Mouse (Mus musculus) neural tube, embryonic 15.5 days (tissue): Measurements from ENCODE around the gene Sfswap. TPM values are rescaled to one million over a fixed set of nuclear protein-coding genes. Genes with fewer than 3 reads are reported as not detected.

Experiments used
- ATAC-seq: fragments of 200-750 bp; cut with Nextera tagmentation; 2 replicates; pipeline ENCODE4 v1.8.0; 2017; ENCODE audit warnings: mild to moderate bottlenecking, moderate TSS enrichment, moderate library complexity; ENCODE audit not compliant: low FRiP score
- H3K27ac ChIP-seq: fragments of 300-500 bp; sonication (generic); replicated peaks from 2 replicates; pipeline ENCODE4 v1.5.1; 2015; ENCODE audit warnings: mild to moderate bottlenecking, inconsistent platforms
- H3K27me3 ChIP-seq: fragments of 300-500 bp; sonication (generic); replicated peaks from 2 replicates; pipeline ENCODE4 v1.6.1; 2015; ENCODE audit warnings: inconsistent platforms
- H3K36me3 ChIP-seq: fragments of 300-500 bp; sonication (generic); 2 replicates; pipeline ENCODE4 v1.6.1; 2015; ENCODE audit warnings: inconsistent platforms
- H3K4me1 ChIP-seq: fragments of 300-500 bp; sonication (generic); 2 replicates; pipeline ENCODE4 v1.6.1; 2015; ENCODE audit warnings: inconsistent platforms
- H3K4me2 ChIP-seq: fragments of 300-500 bp; sonication (generic); 2 replicates; pipeline ENCODE4 v1.6.1; 2015; ENCODE audit warnings: inconsistent platforms, mild to moderate bottlenecking, moderate library complexity
- H3K4me3 ChIP-seq: fragments of 300-500 bp; sonication (generic); replicated peaks from 2 replicates; pipeline ENCODE4 v1.5.1; 2015; ENCODE audit warnings: mild to moderate bottlenecking, inconsistent platforms
- H3K9ac ChIP-seq: fragments of 300-500 bp; sonication (generic); replicated peaks from 2 replicates; pipeline ENCODE4 v1.6.1; 2015; ENCODE audit warnings: mild to moderate bottlenecking, inconsistent platforms
- H3K9me3 ChIP-seq: fragments of 300-500 bp; sonication (generic); replicated peaks from 2 replicates; pipeline ENCODE4 v1.6.1; 2016; ENCODE audit warnings: inconsistent platforms
- WGBS: fragments of 180-500 bp; shearing (Covaris S2); methylation state at CpG from one replicate; pipeline ENCODE4 v1.1.7; 2015; ENCODE audit warnings: mixed read lengths; 5-methylcytosine and 5-hydroxymethylcytosine counted together
- polyA plus RNA-seq: library from polyadenylated mRNA; unstranded; fragments of >200 nt; fragmentation: Nextera tagmentation; extraction: Ambion mirVana; gene quantifications from 2 replicates; pipeline ENCODE4 v1.2.1, GENCODE M21; 2015

Gene Sfswap
- polyA plus RNA-seq, 1 experiment from 2014 or later = 49.7 TPM

DNA sequence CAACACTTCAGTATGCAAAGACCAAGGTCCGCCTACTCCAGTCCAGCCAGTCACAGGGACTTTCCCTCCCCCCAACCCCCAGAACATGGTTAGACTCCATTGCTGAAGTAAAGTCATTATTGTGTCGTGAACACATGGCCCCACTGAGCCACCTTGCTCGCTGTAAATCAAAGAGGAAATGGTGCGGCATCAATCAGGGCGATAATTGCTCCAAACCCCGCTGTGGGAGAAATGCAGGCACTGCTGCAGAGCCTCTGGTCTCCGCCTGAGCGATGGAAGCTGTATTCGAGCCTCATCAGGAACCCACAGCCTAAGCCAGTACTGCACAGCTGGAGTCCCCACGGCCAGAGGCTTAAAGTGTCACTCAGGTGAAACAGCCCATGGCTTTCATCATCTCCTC is 11.1 kb upstream of the Sfswap start:
- Histone ChIP-seq H3K4me2 (peak overlapping the region; percentile 11), H3K4me1 (peaks cover 10% of the 10 kb centered on the region), H3K4me3 (no peak overlapping the region), H3K27me3 (0 out of 2 replicates have a peak, but pooled peaks cover 3% of the 10 kb centered on the region), H3K9ac (no peak overlapping the region), H3K36me3 (no peaks in the 10 kb centered on the region), H3K27ac (peak overlapping the region; percentile 45; the same call in 1 of the 2 replicates), H3K9me3 (no peaks in the 10 kb centered on the region)
- WGBS = 7% methylated on average over 10 of the region's 10 CpGs
- 0 out of 2 replicates have a peak, but pooled peaks have one; percentile 47 for ATAC-seq

DNA sequence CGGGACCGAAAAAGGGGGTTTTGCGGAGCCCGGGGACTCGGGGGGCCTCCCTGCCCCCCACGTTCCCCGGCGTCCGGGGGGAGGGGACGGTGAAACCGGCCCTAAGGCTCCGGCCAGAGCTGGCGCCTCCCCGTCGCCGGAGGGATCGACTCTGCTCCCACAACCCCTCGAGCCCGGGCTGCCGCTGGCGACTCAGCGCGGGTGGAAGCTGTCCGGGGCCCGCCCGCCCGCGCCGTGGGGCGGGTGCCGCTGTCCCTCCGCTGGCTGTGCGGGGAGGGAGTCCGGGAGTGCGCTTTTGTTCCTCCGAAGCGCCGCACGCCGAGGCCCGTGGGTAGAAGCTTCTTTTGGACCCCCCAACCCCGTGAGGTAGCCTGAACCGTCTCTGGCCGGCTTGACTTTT is 650 bp downstream of the Sfswap start:
- Histone ChIP-seq H3K9me3 (no peaks in the 10 kb centered on the region), H3K27ac (peak overlapping the region; percentile 87; the same call in 1 of the 2 replicates), H3K36me3 (peaks cover 23% of the 10 kb centered on the region), H3K4me3 (peak overlapping the region; percentile 88), H3K9ac (peak overlapping the region; percentile 92), H3K4me1 (peaks cover 23% of the 10 kb centered on the region), H3K4me2 (peak overlapping the region; percentile 88), H3K27me3 (peaks cover 20% of the 10 kb centered on the region)
- under 1% methylated on average over 44 of the region's 44 CpGs for WGBS
- no peak for ATAC-seq

DNA sequence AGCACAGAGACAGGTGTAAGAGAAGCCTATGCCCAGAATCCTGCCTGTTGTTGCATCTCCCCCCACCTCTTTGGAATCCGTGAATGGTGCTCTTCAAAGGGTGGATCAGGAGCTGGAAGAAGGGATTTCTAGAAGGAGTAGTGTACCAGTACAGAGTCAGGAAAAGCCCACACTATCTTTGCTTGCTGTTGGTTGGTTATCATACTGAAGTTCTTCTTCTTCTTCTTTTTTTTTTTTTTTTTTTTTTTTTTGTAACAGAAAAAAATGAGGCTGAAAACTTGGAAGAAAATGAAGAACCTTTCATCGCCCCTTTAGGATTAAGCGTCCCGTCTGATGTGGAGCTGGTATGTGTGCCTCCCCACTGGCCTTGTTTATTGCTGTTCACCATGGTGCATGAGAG is 5.9 kb downstream of the Sfswap start:
- Histone ChIP-seq H3K4me1 (peaks cover 17% of the 10 kb centered on the region), H3K4me3 (no peak overlapping the region), H3K36me3 (peaks cover 66% of the 10 kb centered on the region), H3K27me3 (no peaks in the 10 kb centered on the region), H3K9me3 (no peaks in the 10 kb centered on the region), H3K9ac (no peak overlapping the region), H3K27ac (no peak overlapping the region), H3K4me2 (no peak overlapping the region)
- whole genome bisulfite sequencing = 90% methylated on average over 4 of the region's 4 CpGs
- ATAC-seq = no peak

DNA sequence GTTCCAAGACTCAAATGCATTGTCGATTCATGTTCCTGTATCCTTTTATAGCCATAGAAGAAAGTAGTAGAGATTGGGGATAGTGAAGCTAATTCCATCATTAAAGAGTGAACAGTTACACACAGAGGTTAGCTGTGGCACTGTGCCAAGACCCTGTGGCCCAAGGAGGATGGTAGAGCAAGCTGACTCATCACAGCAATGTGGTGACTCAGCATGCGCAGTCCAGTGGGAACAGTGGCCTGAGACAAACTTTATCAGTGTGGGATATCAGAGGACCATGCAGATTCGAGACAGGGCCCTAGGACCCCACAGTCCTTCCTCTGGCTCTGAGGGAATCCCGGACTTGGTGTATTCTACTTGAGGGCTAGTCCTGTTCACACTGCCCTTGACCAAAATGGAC is 17.2 kb downstream of the Sfswap start:
- H3K9ac ChIP-seq = no peak overlapping the region
- no peaks in the 10 kb centered on the region for H3K4me1 ChIP-seq
- no peak for ATAC-seq
- no peaks in the 10 kb centered on the region for H3K27me3 ChIP-seq
- no peaks in the 10 kb centered on the region for H3K9me3 ChIP-seq
- H3K4me2 ChIP-seq = no peak overlapping the region
- no peak overlapping the region for H3K27ac ChIP-seq
- peaks cover 76% of the 10 kb centered on the region for H3K36me3 ChIP-seq
- H3K4me3 ChIP-seq = no peak overlapping the region
- 95% methylated on average over 4 of the region's 4 CpGs for WGBS

DNA sequence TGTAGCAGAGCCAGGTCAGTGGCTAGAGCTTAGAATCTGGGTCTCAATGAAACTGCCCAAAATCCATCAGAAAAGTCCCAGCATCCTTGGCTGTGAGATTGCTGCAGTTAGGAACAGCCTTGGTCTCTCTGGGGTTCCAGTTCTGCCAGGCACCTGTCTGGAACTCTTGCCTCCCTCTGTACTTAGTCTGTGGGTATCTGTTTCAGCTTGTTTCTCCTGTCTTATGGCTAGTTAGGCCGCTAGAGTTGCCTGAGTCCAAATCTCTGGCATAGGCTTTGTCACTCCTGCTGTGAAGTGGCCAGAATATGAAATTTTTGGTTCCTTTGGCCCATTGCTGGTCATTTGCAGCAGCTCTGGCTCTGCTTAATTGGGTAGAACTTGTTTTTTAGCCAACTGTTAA is 17.8 kb downstream of the Sfswap start:
- Histone ChIP-seq H3K4me1 (no peaks in the 10 kb centered on the region), H3K9me3 (no peaks in the 10 kb centered on the region), H3K4me3 (no peak overlapping the region), H3K36me3 (peaks cover 70% of the 10 kb centered on the region), H3K27me3 (no peaks in the 10 kb centered on the region), H3K27ac (no peak overlapping the region), H3K4me2 (no peak overlapping the region), H3K9ac (no peak overlapping the region)
- ATAC-seq = no peak
- 92% methylated on average over 1 of the region's 1 CpGs for WGBS

DNA sequence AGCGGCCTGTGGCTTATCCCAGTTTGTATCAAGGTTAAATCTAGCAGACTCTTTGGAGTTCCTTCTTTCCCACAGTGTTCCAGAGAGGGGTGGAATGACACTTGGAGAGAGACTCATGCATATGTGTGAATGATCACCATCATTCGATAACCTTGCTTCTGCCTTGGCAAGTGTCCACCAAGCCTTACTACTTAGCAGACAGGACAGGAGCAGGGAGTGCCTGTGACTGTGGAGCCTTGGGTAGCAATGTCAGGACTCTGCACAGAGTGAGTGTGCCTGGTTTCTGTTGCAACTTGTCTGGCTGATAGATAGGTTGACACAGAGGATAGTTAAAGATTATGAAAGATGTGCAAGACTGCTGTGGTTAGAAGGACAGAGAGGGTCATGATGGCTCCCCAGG is 18.6 kb downstream of the Sfswap start:
- no peak for ATAC-seq
- H3K36me3 ChIP-seq = peaks cover 69% of the 10 kb centered on the region

DNA sequence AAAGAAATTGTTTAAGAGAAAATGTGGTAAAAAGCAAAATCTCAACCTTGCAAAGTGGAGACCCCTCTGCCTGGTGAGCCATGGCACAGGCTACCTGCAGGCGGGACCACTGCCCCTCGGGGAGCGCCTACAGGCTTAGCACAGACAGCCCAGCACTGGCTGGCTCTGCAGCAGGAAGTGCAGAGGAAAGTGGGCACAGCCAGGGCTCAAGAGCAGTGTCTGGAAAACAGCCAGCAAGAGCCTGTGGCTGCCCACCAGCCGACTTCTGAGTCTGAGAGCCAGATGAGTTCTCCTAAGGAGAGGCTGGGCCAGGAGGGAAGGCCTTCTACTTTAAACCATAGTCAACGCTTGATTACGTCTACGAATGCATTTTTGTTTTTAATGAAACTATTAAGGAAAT is 20.5 kb downstream of the Sfswap start:
- H3K27ac ChIP-seq = no peak overlapping the region; the same call in 1 of the 2 replicates
- 86% methylated on average over 7 of the region's 7 CpGs for WGBS
- H3K36me3 ChIP-seq = peaks cover 62% of the 10 kb centered on the region
- no peaks in the 10 kb centered on the region for H3K4me1 ChIP-seq
- H3K4me3 ChIP-seq = no peak overlapping the region
- H3K27me3 ChIP-seq = no peaks in the 10 kb centered on the region
- ATAC-seq = no peak
- no peak overlapping the region for H3K9ac ChIP-seq
- H3K4me2 ChIP-seq = no peak overlapping the region
- no peaks in the 10 kb centered on the region for H3K9me3 ChIP-seq

More for the DNA sequence above, 18.6 kb downstream of the Sfswap start:
- Histone ChIP-seq H3K27me3 (no peaks in the 10 kb centered on the region), H3K27ac (no peak overlapping the region), H3K4me3 (no peak overlapping the region), H3K4me1 (no peaks in the 10 kb centered on the region), H3K4me2 (no peak overlapping the region), H3K9ac (no peak overlapping the region), H3K9me3 (no peaks in the 10 kb centered on the region)
- WGBS = 91% methylated on average over 2 of the region's 2 CpGs

DNA sequence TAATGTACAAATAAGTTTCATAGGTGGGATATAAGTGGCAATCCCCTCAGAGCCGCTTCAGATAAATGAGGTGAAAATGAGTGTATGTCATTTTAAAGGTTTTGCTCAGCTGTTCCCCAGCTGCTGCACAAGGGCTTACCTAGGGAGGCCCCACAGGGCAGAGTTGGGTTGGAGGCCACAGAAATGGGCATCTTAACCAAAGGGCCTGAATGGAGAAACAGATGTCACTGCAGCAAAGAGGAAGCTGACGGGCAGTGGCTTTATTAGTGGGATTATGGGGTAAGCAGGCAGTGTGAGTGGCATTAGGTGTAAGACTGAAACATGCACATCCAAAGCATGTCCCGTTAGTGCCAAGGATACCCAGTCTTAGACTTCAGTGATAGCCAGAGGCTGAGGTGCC is 20.9 kb downstream of the Sfswap start:
- no peak for ATAC-seq
- no peak overlapping the region for H3K9ac ChIP-seq
- H3K4me3 ChIP-seq = no peak overlapping the region
- H3K27ac ChIP-seq = no peak overlapping the region
- H3K4me2 ChIP-seq = no peak overlapping the region
- no peaks in the 10 kb centered on the region for H3K4me1 ChIP-seq
- H3K9me3 ChIP-seq = no peaks in the 10 kb centered on the region
- WGBS = 87% methylated on average over 3 of the region's 3 CpGs
- H3K27me3 ChIP-seq = no peaks in the 10 kb centered on the region
- peaks cover 62% of the 10 kb centered on the region for H3K36me3 ChIP-seq

DNA sequence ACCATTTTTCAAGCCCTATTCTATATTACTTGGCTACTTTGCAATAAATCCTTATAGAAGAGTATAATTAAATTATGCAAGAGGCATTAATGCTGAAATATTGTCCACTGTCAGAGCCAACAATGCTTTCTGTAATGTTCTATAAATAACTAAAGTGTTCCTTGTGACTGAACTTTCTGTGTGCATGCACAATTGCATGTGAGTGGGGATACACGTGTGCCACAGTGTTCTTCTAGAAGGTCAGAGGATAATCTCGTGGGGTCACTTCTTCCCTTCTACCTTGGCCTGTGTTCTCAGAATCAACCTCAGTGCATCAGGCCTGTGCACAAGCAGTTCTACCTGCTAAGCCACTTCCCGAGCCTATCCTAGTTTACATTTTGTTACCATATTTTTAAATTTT is 22.1 kb downstream of the Sfswap start:
- Histone ChIP-seq H3K4me3 (no peak overlapping the region), H3K9me3 (no peaks in the 10 kb centered on the region), H3K36me3 (peaks cover 59% of the 10 kb centered on the region), H3K9ac (no peak overlapping the region), H3K4me1 (no peaks in the 10 kb centered on the region), H3K4me2 (no peak overlapping the region), H3K27me3 (no peaks in the 10 kb centered on the region), H3K27ac (no peak overlapping the region)
- no peak for ATAC-seq
- WGBS = 87% methylated on average over 3 of the region's 3 CpGs

DNA sequence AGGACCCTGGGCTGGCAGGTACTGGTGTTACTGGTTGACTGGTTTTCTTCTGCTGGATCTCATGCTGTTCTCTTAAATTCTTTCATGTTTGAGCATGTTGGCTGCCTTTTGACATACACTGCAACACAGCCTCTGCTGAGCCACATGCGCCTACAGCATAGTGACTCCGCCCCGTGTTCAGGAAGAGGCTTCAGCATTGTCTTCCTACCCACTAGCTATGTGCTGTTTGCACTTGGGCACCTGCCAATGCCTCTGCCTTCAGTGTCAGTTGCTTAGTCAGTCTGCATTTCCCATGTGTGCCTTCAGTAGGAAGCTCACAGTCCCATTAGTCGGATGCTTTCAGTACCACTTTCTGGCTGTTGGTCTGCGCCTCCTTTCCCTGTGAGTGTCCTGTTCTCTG is 23.7 kb downstream of the Sfswap start:
- H3K9me3 ChIP-seq = no peaks in the 10 kb centered on the region
- no peak overlapping the region for H3K9ac ChIP-seq
- H3K27me3 ChIP-seq = no peaks in the 10 kb centered on the region
- no peak for ATAC-seq
- WGBS = 91% methylated on average over 5 of the region's 5 CpGs
- no peak overlapping the region for H3K27ac ChIP-seq
- H3K4me1 ChIP-seq = no peaks in the 10 kb centered on the region
- H3K4me2 ChIP-seq = no peak overlapping the region
- no peak overlapping the region for H3K4me3 ChIP-seq
- peaks cover 53% of the 10 kb centered on the region for H3K36me3 ChIP-seq

DNA sequence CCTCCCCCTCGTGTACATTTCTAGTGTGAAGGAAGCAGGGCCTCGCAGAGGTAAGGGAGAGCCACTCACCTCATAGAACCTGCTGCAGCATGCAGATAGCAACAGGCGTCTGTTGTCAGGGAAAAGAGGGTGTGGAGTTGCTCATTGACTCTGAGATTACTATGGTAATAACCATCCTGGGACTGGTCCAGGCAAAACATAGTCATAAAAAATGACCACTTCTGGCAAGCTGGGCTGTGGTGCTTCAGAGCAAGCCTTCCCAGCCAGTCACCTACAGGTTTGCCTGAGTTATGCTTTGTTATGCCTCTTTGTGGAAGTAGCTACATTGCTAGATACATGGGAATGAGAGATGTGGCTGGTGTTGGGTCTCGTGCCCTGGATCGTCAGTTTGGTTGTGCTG is 26.1 kb downstream of the Sfswap start:
- H3K36me3 ChIP-seq = peaks cover 55% of the 10 kb centered on the region
- 90% methylated on average over 5 of the region's 5 CpGs for WGBS
- no peaks in the 10 kb centered on the region for H3K4me1 ChIP-seq
- H3K27me3 ChIP-seq = no peaks in the 10 kb centered on the region
- H3K9me3 ChIP-seq = no peaks in the 10 kb centered on the region
- H3K4me3 ChIP-seq = no peak overlapping the region
- no peak overlapping the region for H3K4me2 ChIP-seq
- H3K9ac ChIP-seq = no peak overlapping the region
- ATAC-seq = no peak
- H3K27ac ChIP-seq = no peak overlapping the region

DNA sequence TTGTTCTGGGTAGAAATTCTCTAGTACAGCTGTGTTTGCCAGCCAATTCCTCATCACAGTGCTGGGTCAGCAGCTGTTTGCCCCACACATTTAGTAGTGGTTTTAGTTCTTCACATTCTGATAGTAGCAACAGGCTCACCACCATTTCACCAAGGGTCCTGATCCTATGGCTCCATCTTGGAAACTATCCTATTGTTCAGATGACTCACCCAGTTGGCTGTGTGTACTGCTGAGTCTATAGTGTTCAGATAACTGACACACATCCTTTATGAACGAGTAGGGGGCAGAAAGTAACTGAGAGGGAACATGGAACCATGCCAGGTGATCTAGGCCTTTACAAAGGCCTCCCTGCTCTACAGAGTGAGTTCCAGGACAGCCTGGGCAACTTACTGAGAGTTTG is 28.6 kb downstream of the Sfswap start:
- no peak overlapping the region for H3K27ac ChIP-seq
- no peak overlapping the region for H3K9ac ChIP-seq
- H3K9me3 ChIP-seq = no peaks in the 10 kb centered on the region
- 68% methylated on average over 1 of the region's 1 CpGs for WGBS
- H3K36me3 ChIP-seq = peaks cover 48% of the 10 kb centered on the region
- H3K4me3 ChIP-seq = no peak overlapping the region
- ATAC-seq = no peak
- H3K4me1 ChIP-seq = no peaks in the 10 kb centered on the region
- H3K4me2 ChIP-seq = no peak overlapping the region
- no peaks in the 10 kb centered on the region for H3K27me3 ChIP-seq

DNA sequence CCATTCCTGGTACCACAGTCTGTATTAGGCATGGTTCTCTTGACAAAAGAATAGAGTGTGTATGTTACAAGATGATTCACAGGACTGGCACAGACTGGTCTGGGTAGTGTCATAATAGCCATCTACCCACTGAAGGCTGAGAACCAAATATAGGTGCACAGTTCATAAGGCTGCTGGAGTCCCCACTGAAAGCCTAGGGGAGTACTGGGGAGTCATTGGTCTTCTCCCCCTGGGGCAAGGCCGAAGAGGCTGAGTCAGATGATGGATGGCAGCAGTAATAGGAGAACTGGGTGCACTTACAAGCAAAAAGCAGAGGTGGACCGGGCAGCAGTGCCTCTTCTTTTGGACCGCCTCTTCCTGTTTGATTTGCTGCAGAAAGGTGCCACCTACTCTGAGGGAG is 32.7 kb downstream of the Sfswap start:
- peaks cover 35% of the 10 kb centered on the region for H3K36me3 ChIP-seq
- 96% methylated on average over 3 of the region's 3 CpGs for WGBS

More for the DNA sequence above, 32.7 kb downstream of the Sfswap start:
- H3K27ac ChIP-seq = no peak overlapping the region
- no peak overlapping the region for H3K4me3 ChIP-seq
- no peak for ATAC-seq
- no peak overlapping the region for H3K4me2 ChIP-seq
- no peaks in the 10 kb centered on the region for H3K4me1 ChIP-seq
- H3K9me3 ChIP-seq = no peaks in the 10 kb centered on the region
- H3K27me3 ChIP-seq = no peaks in the 10 kb centered on the region
- H3K9ac ChIP-seq = no peak overlapping the region
